Mouse (Mus musculus) embryonic facial prominence, embryonic 11.5 days (tissue): ENCODE results near the gene Gm20481. TPM values are rescaled to one million over a fixed set of nuclear protein-coding genes. Genes with fewer than 3 reads are reported as not detected.

Experiments
- ATAC-seq: fragments of 200-750 bp; cut with Nextera tagmentation; replicated peaks from 2 replicates; pipeline ENCODE4 v1.8.0; 2017; ENCODE audit warnings: low read depth; ENCODE audit not compliant: insufficient number of reproducible peaks, low FRiP score, low TSS enrichment
- DNase-seq: peaks from one replicate; pipeline ENCODE4 v3.0.0-alpha.2; 2015; ENCODE audit warnings: low spot score
- H3K27ac ChIP-seq: fragments of 300-500 bp; sonication (generic); replicated peaks from 2 replicates; pipeline ENCODE4 v1.5.1; 2014; ENCODE audit warnings: mild to moderate bottlenecking, low read depth, low read length, control low read depth
- H3K27me3 ChIP-seq: fragments of 300-500 bp; sonication (generic); 2 replicates; pipeline ENCODE4 v1.6.1; 2014; ENCODE audit warnings: mild to moderate bottlenecking, low read length, moderate library complexity, mixed read lengths; ENCODE audit not compliant: control insufficient read depth, insufficient read depth
- H3K36me3 ChIP-seq: fragments of 300-500 bp; sonication (generic); replicated peaks from 2 replicates; pipeline ENCODE4 v1.6.1; 2014; ENCODE audit warnings: low read depth, mild to moderate bottlenecking, low read length, moderate library complexity, mixed read lengths; ENCODE audit not compliant: control insufficient read depth, insufficient read depth
- H3K4me1 ChIP-seq: fragments of 300-500 bp; sonication (generic); 2 replicates; pipeline ENCODE4 v1.6.1; 2014; ENCODE audit warnings: low read length, mixed read lengths; ENCODE audit not compliant: control insufficient read depth, insufficient read depth
- H3K4me2 ChIP-seq: fragments of 300-500 bp; sonication (generic); 2 replicates; pipeline ENCODE4 v1.6.1; 2014; ENCODE audit warnings: low read depth, mild to moderate bottlenecking, control low read depth, low read length, moderate library complexity
- H3K4me3 ChIP-seq: fragments of 300-500 bp; sonication (generic); 2 replicates; pipeline ENCODE4 v1.5.1; 2014; ENCODE audit warnings: low read depth, low read length, control low read depth
- H3K9ac ChIP-seq: fragments of 300-500 bp; sonication (generic); replicated peaks from 2 replicates; pipeline ENCODE4 v1.6.1; 2014; ENCODE audit warnings: mild to moderate bottlenecking, control low read depth, low read length
- H3K9me3 ChIP-seq: fragments of 300-500 bp; sonication (generic); replicated peaks from 2 replicates; pipeline ENCODE4 v1.6.1; 2016; ENCODE audit warnings: mild to moderate bottlenecking, low read length, inconsistent platforms, mixed read lengths; ENCODE audit not compliant: control insufficient read depth
- WGBS: fragments of 180-500 bp; shearing (Covaris S2); extraction: QIAGEN DNeasy Blood & Tissue Kit; methylation state at CpG from one replicate; pipeline ENCODE4 v1.1.7; 2014; 5-methylcytosine and 5-hydroxymethylcytosine counted together
- polyA plus RNA-seq: library from polyadenylated mRNA; unstranded; fragments of >200 nt; fragmentation: Nextera tagmentation; extraction: Ambion mirVana; gene quantifications from 2 replicates; pipeline ENCODE4 v1.2.1, GENCODE M21; 2014

Gene Gm20481
- polyA plus RNA-seq, 1 experiment from 2014 or later, result not detected

DNA sequence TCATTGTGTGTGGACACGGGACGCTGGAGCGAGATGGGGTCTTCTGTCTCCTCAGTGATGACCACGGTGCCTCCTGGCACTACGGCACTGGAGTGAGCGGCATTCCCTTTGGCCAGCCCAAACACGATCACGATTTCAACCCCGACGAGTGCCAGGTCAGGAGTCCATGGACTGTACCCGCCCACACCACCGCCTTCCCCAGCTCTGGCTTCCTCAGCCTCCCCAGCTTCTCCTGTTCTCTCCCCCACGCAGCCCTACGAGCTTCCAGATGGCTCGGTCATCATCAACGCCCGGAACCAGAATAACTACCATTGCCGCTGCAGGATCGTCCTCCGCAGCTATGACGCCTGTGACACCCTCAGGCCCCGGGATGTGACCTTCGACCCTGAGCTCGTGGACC is 35.7 kb upstream of the Gm20481 start:
- Histone ChIP-seq H3K9me3 (no peaks in the 10 kb centered on the region), H3K4me1 (no peaks in the 10 kb centered on the region; the same call in 1 of the 2 replicates), H3K9ac (peak overlapping the region; percentile 32; the same call in 1 of the 2 replicates), H3K4me3 (no peak overlapping the region), H3K36me3 (no peaks in the 10 kb centered on the region), H3K27me3 (no peaks in the 10 kb centered on the region), H3K27ac (no peak overlapping the region), H3K4me2 (no peak overlapping the region)
- DNase-seq (no peak), ATAC-seq (no peak)
- WGBS, result 52% methylated on average over 24 of the region's 24 CpGs

- Histone ChIP-seq H3K4me3 (no peak overlapping the region), H3K27ac (no peak overlapping the region), H3K4me2 (no peak overlapping the region), H3K9ac (no peak overlapping the region; the same call in 1 of the 2 replicates), H3K4me1 (no peaks in the 10 kb centered on the region; the same call in 1 of the 2 replicates), H3K27me3 (no peaks in the 10 kb centered on the region), H3K9me3 (no peaks in the 10 kb centered on the region), H3K36me3 (no peaks in the 10 kb centered on the region)
- WGBS, result 32% methylated on average over 8 of the region's 8 CpGs
- ATAC-seq, result no peak
- no peak for DNase-seq
Measured at GRCm38 (mm10) chr17:34934830-34935229, 34.9 kb upstream of the Gm20481 start.

DNA sequence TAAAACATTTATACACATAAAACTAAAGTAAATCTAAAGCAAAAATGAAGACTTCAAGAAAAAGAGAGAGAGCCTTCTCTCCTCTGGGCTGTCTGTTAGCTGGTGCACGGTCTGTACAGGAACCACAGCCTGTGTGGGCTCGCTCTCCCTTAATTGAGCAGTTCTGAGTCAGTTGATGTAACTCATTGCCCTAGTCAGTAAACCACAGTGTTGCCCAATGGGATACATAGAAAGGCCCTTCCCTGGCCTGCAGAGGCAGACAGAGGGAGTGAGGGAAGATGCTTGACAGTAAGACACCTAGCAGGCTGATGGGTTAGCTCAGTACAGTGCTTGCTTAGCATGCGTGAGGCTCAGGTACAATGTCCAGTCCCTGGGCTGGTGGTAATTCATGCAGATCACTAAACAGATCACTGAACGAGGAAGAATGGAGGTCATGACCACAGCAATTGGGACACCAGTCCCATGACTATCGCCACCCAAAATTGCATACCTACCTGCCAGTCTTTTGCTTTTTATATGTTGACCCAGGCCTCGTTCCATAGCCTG is 31.7 kb upstream of the Gm20481 start:
- Histone ChIP-seq H3K9ac (no peak overlapping the region), H3K4me1 (no peaks in the 10 kb centered on the region), H3K4me2 (no peak overlapping the region), H3K9me3 (no peaks in the 10 kb centered on the region), H3K27ac (no peak overlapping the region), H3K36me3 (no peaks in the 10 kb centered on the region), H3K4me3 (no peak overlapping the region), H3K27me3 (no peaks in the 10 kb centered on the region)
- 85% methylated on average over 6 of the region's 6 CpGs for WGBS
- ATAC-seq, result no peak
- DNase-seq, result no peak

DNA sequence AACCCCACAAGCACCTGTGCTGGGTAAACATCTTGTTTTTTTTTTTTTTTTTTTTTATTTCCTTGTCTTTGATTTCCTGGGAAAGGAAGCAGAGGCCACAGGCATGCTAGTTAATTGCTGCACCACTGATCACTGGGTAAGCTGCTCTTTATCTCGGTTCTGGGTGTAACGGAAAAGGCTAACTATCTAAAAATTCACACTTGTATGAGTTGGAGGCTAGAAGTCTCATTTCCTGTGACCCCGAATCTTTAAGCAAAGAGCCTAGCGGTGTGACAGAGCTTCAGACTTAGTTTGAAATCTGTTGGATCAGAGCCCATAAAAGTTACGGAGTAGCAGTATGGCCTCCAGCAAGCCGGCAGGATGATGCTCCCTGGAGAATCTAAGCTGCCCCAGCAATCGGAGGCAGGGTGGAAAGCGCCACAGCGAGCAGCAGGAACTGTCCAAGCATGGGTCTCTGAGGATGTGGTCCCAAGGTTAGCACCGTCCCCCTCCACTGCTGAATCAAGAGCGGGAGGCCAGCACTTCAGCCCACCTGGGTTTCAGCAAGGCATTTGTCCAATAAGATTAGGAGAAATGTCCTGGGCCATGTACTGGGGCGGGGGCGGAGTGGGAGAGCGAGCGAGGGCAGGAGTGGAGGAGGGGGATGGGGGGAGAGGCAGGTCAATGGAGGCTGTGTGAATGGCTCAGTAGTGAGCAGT is 28.2 kb upstream of the Gm20481 start:
- H3K4me1 ChIP-seq, result no peaks in the 10 kb centered on the region
- 7% methylated on average over 15 of the region's 15 CpGs for WGBS
- DNase-seq (peak; percentile 58), ATAC-seq (peak; percentile 53; the same call in 1 of the 2 replicates)
- H3K36me3 ChIP-seq, result no peaks in the 10 kb centered on the region
- no peak overlapping the region for H3K27ac ChIP-seq
- H3K9ac ChIP-seq, result peak overlapping the region; percentile 59
- H3K4me2 ChIP-seq, result peak overlapping the region; percentile 47
- peak overlapping the region; percentile 21; the same call in 1 of the 2 replicates for H3K4me3 ChIP-seq
- no peaks in the 10 kb centered on the region for H3K9me3 ChIP-seq
- no peaks in the 10 kb centered on the region for H3K27me3 ChIP-seq

GRCm38 (mm10) chr17:34943128-34943815 is 26.4 kb upstream of the Gm20481 start:
- no peak overlapping the region for H3K9ac ChIP-seq
- H3K27ac ChIP-seq, result no peak overlapping the region
- no peak for DNase-seq
- no peak overlapping the region for H3K4me2 ChIP-seq
- no peaks in the 10 kb centered on the region for H3K27me3 ChIP-seq
- no peak for ATAC-seq
- no peaks in the 10 kb centered on the region for H3K36me3 ChIP-seq
- no peak overlapping the region for H3K4me3 ChIP-seq
- H3K4me1 ChIP-seq, result no peaks in the 10 kb centered on the region
- H3K9me3 ChIP-seq, result no peaks in the 10 kb centered on the region
- WGBS, result 86% methylated on average over 4 of the region's 4 CpGs

- Histone ChIP-seq H3K9me3 (no peaks in the 10 kb centered on the region), H3K27ac (no peak overlapping the region), H3K9ac (no peak overlapping the region), H3K27me3 (no peaks in the 10 kb centered on the region), H3K4me2 (no peak overlapping the region), H3K4me1 (no peaks in the 10 kb centered on the region), H3K4me3 (no peak overlapping the region), H3K36me3 (no peaks in the 10 kb centered on the region)
- DNase-seq (no peak), ATAC-seq (no peak)
Measured at GRCm38 (mm10) chr17:34944362-34944761, 25.4 kb upstream of the Gm20481 start.

- WGBS, result 87% methylated on average over 5 of the region's 5 CpGs
- Histone ChIP-seq H3K36me3 (peaks cover 12% of the 10 kb centered on the region), H3K9me3 (no peaks in the 10 kb centered on the region), H3K9ac (no peak overlapping the region), H3K4me3 (no peak overlapping the region), H3K4me1 (peaks cover 4% of the 10 kb centered on the region; the same call in 1 of the 2 replicates), H3K27ac (no peak overlapping the region), H3K27me3 (no peaks in the 10 kb centered on the region), H3K4me2 (no peak overlapping the region)
- ATAC-seq, result no peak
- DNase-seq, result no peak
Measured at GRCm38 (mm10) chr17:34946486-34947140, 23.1 kb upstream of the Gm20481 start.
